Mouse (Mus musculus) activated CD4-positive, CD25-positive, alpha-beta regulatory T cell, adult 4 months (primary cell): Measurements from ENCODE around the gene Cngb1. TPM values are rescaled to one million over a fixed set of nuclear protein-coding genes. Genes with fewer than 3 reads are reported as not detected.
A peak's percentile ranks its signal among the peaks of the same experiment; 100 is the strongest.

Experiments used
- ATAC-seq: one replicate; pipeline ENCODE4 v1.8.0; 2017
- polyA plus RNA-seq, 2 experiments: library from polyadenylated mRNA; unstranded; fragments of 100-300 nt; shearing (Covaris generic); gene quantifications; one replicate each; pipeline ENCODE4 v1.2.1; 2017

Cngb1 gene
- polyA plus RNA-seq, 2 experiments from 2014 or later = 0.22 TPM; not detected in 1

DNA sequence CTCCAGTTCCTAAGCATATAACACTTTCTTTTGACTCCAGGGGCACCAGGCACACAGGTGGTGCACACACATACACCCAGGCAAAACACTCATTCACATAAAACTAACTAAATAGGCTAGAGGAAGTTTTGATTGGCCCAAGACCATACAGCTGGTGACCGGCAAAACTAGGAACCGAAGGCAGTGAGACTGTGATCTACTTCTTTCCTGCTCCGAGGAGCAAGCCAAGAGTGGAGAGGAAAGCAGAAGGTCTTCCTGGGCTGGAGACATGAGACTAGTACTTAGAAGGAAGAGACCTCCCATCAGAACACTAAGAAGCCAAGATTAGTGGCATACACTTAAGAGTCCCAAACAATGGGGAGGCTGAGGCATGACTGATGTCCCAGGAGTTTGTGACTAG lies 16.8 kb upstream of the Cngb1 start:
- ATAC-seq = no peak

DNA sequence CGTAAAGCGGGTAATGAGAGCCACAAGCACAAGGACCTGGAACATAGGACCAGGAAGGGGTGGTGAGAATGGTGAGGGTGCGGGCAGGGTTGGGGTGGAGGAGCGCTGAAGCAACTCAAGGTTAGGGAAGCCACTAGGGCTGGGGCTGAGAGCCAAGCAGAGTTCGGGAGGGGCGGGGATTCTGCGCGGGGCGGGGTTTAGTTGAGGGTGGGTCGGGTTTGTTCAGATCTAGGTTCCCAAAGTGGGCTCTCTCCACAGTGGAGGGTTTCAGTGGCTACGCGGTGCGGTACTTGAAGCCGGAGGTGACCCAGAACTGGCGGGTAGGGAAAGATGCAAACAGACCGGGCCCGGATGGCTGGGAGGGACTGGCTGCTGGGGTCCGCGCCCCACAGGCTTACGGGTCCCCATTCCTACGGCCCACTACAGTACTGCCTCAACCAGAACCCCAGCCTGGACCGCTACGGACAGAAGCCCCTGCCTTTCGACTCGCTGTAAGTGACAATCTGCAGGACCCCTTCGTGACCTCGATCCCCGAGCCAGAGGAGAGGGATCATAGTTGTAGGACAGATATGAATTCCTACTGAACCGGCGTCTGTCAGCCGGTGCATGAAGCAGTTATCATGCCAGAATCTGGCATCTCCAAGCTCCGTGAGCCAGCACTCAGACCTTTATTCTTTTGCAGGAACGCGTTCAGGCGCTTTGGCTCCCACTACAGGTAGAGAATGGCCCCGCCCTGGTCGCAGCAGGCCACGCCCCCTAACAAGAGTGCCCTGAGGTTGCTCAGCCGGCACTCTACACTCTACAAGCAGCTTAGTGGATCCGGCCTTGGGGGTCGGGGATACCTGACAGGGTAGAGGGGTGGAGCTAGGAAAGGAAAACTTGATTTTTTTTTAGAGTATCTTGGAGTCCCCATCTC lies 14.1 kb upstream of the Cngb1 start:
- ATAC-seq = peak; percentile 97

DNA sequence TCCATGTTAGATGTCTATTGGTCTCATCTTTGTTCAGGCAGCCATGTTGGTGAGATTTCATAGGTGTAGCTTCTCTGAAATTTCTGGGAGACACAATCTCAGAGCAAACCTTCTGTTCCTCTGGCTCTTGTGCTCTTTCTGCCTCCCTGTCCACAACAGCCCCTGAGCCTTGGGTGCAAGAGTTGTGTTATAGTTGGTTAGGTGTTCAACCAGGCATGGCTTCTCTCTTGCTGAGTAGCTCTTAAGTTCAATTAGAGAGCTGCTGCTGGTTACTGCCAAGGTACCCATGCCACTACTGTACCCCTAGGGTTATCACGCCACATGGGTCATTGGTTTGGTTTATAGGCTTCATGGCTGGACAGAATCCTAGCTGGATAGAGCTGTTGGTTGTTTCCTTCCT lies 9.0 kb upstream of the Cngb1 start:
- no peak for ATAC-seq

DNA sequence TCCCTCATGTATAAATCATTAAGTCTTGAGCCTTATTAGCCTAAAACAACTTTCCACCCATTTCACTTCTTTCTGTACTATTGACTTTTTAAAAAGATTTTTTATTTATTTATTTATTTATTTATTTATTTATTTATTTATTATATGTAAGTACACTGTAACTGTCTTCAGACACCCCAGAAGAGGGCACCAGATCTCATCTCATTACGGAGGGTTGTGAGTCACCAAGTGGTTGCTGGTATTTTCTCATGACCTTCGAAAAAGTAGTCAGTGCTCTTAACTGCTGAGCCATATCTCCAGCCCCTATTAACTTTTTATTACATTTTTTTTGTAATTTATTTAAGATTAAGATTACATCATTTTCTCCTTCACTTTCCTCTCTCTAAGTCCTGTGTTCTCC lies 8.3 kb upstream of the Cngb1 start:
- ATAC-seq = no peak

DNA sequence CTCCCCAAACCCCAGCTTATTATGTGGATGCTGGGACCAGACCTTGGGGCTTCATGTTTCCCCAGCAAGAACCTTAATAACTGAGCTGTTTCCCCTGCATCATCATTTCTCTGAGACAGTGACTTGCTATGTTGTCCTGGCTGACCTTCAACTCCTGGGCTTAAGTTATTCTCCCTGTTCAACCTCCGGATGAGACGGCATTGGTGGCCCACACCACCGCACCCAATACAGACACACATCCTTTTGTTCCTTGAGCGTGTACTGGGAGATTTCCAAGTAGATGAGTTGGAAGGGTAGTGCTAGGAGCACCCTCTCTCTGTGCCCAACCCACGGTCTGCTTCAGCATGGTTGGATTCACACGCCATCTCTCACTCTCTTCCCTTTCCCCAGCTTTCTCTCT lies 7.5 kb upstream of the Cngb1 start:
- no peak for ATAC-seq

DNA sequence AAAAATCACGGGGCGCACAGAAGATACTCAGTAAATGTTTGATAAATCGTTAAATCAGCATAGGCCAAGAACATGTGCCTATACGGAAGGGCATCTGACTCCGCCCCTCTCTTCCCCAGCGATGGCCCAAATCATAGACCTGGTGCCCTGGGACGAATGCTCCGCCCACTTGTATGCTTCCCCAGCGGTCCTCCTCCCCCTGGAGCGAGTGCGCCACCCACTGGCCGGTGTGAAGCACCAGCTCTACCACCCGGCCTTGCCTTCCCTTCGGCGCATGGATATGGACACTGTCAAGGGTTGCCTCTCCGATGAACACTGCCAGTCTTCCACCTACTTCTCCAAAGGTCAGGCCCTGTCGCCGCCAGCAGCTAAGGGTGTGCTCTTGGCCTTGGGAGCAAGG lies 6.5 kb upstream of the Cngb1 start:
- ATAC-seq = no peak

DNA sequence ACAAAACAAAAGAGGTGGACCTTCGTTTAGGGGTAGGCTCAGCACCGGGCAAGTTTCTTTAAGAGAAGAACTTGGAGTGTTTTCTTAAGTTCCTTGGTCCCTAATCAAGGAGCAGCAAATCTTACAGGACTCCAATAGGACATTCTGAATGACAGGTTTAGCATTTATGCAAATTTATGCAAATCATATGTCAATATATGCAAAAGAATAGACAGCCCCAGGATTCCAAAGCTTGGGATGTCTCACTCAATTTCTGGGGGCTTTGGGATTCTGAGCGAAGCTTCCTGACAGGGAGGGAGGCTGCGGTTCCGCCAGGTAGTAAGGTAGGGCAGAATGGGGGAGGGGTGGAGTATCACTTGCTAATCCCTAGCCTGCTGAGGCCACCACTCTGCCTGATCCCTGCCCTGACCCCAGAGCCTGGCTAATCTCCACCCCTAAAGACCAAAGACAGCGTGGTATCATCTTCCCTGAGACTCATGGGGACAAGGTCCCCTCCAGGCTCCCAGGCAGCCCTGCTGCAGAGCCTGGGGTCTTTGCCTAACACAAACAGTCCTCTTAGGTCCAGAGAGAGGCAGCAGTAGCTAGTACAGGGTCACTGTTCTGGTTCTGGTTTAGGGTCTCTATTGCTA lies 4.1 kb upstream of the Cngb1 start, which contains the start of gene Tepp:
Gene Tepp, plus strand, starts transcription at position 225 of the 629 bp plus-strand sequence.
- no peak for ATAC-seq

DNA sequence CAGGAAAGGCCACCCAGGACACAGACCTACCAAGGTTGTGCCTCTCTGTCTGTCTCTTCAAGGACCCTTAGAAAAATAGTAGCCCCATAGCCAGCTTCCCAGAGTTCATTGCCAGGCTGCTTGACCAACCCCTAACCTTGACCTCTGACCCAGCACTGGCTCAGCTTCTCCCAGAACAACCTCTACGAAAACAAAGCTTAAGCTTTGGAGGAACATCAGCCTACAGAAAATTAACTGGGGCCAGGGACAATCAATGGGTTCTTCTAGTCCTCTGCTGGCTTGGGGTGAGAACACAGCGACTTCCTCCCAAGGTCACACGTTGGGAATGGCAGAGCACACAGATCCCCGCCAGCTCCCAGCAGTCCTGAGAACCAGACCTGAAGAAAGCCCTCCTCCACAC lies 859 bp downstream of the Cngb1 start:
- ATAC-seq = no peak

DNA sequence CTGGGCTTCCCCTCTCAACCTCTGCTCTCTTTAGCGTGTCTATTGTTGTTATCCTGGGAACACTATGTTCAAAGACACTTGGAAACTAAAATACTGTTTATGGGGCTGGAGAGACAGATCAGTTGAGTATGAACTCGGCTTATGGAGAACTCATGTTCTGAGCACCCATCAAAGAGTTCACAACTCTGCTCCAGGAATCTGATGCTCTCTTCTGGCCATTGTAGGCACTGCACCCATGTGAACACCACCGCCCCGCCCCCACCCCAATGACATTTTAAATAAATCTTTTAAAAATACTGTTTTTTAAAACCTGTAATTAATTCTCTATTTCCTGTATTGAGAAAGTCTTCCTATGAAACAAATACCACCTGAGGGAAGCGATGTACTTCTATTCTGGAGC lies 4.0 kb downstream of the Cngb1 start:
- peak; percentile 81 for ATAC-seq

DNA sequence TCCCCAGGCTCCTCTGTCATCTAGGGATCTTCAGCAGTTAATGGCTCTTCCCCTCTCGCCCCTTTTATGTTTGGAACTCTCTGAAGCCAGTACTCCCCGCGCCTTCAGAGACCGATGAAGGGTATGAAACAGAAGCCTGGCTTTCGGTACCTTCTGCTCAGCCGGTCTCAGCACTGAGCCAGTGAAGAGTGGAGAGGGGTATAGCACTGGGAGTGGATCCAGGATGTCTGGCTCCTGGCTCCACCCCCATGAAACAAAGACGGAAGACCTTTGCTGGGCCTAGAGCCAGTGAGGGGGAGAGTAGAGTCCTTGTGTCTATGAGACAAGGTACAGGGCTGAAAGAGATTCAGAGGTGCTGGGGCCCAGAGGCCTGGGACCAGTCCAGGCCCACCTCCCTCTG lies 12.5 kb downstream of the Cngb1 start:
- no peak for ATAC-seq

DNA sequence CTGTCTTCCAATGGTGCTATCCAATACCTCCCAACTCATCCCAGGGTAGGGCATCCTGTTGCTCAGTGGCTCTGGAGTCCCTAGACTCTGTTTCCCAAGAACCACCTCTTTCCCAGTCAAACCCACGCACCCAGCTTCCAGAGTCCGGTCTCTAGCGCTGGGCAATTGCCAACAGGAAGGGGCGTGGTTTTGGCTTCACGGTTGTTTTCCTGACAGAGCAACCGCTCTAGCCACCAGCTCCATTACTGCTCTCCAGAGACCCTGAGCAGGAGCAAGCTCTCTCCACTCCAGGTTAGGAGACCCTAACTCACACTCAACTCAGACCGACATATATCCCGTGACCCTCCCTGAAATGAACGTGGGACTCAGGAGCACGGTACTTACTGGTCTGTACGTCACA lies 13.2 kb downstream of the Cngb1 start:
- no peak for ATAC-seq

DNA sequence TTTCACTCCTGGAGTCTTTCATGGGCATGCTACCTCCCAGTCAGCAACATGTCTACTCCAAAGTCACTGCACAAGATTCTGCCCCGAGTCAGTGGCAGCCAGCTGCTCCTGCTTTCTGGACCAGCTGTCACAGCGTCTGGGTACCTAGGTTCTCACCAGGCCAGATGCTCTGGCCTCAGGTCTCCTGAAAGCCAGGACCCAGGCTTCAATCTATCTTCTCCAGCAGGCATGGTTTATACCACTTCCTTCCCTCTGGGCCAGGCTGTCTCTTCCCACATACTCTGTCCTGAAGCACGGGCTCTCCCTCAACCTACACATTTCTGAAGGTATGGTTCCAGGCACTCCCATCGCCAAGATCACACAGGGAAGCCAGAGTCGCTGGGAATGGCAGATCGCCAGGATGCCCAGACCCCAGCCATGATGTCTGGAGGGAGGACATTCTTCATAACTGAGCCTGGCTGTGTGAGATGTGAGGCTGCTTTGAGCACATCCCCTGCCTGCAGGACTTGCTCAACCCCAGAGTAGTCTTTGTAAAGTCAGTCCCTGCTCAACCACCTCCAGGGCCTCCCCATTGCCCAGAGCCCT lies 17.2 kb downstream of the Cngb1 start:
- ATAC-seq = no peak

DNA sequence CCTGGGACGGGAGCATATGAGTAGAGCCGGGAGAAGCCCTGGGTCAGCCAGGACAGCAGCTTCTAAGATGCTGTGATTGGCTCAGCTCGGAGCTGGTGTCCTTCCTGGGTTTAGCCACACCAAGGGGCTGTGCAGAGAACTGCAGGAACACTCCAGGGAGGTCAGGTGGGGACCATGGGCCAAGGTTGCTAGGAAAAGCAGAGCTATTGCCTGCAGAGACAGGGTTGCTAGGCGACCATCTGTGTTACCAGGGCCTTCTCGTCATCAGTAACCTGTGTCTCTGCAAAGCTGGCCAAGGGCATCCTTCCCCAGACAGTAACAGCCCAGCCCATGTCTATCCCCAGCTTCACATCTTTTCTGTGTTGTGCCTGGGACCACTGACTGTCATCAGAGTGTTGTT lies 24.9 kb downstream of the Cngb1 start:
- no peak for ATAC-seq

DNA sequence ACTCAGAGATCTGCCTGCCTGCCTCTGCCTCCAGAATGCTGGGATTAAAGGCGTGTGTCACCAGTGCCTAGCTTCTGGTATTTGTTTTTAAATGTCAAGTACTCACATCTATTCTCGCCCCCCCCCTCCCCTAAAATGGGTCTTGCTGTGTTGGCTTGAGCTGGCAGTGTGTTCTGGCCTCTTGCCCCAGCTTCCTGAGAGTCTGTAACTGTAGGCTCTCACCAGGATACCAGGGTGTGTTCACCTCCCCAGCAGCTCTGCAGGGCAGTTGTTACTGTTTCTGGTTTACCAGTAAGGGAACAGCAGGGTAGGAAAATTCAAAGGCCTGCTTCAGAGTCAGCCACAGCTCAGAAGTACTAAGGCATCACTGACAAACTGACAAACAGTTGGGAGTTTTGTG lies 33.5 kb downstream of the Cngb1 start:
- ATAC-seq = no peak

DNA sequence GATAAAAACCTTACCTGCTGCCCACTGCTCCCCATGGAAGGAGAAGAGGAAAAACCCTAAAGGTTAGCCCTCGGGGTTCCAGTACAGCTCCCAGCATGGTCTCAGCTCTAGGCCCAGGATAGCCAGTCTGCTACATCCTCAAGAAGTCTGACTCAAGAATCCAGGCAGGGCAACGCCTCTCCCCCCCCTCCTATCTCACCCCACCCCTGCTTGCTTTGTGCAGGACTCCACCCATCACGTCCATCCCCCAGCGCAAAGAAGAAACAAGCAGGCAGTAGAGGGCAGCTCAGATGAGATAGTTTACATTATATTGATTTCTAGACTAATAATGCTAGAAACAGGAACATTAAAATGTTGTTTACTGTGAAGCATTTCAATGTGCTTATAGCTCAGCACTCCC lies 34.5 kb downstream of the Cngb1 start:
- ATAC-seq = no peak

DNA sequence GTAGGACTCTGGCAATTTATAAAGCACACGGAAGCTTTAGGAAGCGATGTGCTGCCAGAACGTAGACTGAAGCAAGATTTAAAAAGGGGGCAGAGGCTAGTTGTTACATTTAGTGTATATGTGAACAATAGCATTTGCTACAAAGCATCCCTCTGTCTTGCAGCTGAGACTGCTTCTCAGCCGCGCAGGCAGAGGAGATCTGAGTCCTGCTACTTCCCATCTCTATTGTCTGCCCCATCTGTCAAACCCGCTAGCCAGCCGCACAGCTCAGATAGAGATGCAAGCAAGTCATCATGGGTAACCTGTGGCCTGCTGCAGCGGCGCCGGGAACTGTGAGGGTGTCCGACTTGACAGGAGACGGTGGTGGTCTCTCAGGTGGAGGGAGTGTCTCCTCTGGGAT lies 35.9 kb downstream of the Cngb1 start:
- no peak for ATAC-seq

DNA sequence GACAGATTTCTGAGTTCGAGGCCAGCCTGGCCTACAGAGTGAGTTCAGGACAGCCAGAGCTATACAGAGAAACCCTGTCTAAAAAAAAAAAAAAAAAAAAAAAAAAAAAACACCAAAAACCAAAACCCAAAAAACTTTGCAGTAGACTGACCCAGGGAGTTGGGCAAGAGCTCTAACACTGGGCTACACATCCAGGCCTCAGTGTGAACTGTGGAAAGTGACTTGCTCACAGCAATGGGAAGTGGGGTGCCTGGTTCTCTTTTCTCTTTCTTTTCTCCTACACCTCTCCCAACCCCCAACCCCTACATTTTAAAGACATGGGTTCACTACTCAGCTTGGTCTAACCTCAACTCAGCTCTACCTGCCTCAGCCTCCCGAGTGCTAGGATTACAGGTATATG lies 44.2 kb downstream of the Cngb1 start:
- no peak for ATAC-seq

DNA sequence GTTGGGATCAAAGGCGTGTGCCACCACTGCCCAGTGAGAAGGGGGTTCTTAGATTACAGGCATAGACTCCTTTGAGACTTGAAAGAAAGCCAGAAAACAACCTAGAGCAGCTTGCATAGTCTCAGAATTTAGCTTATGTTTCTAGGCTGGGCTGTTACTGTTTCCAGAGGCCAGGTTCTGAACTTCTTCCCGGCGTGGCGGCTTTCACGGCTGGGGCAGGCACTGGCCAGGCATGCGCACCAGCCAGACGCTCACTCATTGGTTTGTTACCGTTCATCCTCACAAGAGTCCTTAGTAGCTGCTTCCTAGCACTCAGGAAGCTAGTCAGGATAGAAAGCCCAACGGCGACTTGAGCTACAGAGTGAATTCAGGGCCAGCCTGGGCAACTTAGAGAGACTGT lies 50.8 kb downstream of the Cngb1 start:
- ATAC-seq = no peak

DNA sequence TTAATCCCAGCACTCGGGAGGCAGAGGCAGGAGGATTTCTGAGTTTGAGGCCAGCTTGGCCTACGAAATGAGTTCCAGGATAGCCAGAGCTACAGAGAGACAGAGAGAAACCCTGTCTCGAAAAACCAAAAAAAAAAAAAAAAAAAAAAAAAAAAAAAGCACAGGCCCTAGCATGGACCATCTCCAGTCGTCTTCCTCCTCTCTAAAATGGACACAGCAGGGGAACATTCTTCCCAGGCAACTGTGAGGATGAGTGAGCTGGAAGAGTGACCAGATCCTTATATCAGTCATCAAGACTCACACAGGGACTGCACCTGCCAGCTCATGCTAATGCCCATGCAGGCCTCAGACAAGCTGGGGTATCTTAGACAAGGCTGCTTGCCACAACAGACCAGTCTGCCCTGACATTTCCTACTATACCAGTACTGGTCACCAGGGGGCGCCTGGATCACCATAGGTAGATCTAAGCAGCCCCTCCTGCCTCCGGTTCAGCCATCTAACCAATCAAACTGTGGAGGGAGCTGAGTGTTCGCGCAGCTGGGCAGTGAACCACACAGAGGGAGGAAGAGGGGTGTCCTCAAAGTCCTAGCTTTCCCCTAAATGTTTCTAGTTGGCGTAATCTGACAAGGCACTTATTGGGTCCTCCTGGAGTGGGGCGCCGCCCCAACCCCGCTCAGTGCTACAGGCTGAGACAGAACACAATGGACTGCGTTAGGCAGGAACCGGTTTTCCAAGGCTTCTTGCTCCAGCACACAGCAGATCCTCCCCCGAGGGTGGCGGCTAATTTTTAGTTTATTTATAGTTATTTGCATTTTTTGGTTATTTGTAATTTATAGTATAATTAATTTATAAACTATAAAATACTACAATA lies 51.6 kb downstream of the Cngb1 start:
- ATAC-seq = peak; percentile 97

DNA sequence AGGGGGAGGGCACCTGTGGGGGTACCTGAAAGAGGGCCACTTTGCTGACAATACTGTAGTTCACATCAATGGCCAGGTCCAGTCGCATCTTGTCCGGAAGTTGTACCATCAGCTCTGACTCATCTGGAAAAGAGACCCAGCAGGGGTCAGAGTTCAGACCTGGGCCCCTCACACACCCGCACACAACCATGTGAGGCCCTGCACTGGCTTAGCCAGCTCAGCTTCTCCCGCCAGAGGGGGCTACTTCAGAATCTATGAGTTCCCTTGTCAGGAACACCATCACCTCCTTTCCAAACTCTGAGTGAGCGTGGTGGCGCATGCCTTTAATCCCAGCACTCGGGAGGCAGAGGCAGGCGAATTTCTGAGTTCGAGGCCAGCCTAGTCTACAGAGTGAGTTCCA lies 54.3 kb downstream of the Cngb1 start:
- no peak for ATAC-seq

DNA sequence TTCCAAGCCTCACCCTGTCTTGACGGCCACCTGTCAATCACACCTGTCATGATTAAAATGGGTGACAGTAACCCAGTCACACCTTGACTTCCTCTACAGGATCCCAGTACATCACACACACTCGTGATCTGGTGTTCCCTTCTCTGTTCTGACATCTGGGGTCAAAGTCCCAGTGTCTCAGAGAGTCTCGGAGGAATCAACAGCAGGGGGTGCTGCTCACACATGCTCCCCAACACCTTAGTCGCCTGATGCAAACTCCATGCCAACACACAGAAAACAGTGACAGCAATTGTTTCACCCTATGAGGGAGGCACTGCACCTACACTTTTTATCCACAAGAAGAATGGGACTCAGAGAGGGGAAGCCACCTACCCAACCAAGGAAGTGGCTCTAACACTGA lies 56.5 kb downstream of the Cngb1 start:
- ATAC-seq = no peak

DNA sequence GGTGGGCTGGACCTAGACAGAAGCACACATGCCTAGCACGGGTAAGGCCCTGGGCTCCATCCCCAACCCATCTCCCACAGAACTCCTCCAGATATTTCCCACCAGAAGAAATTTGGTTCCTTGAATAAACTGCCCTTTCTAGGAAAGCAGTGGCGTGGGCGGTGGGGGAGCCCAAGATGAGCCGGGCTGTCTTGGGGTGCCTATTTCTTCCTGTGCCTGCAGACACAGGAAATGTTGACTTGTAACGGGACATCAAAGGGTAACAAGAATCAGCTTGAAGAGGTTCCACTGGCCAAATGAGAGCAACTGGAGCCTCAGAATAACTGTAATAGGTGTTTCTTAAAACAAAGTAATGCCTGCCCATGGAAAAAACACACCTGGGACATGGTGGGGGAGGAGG lies 59.1 kb downstream of the Cngb1 start:
- peak; percentile 67 for ATAC-seq

DNA sequence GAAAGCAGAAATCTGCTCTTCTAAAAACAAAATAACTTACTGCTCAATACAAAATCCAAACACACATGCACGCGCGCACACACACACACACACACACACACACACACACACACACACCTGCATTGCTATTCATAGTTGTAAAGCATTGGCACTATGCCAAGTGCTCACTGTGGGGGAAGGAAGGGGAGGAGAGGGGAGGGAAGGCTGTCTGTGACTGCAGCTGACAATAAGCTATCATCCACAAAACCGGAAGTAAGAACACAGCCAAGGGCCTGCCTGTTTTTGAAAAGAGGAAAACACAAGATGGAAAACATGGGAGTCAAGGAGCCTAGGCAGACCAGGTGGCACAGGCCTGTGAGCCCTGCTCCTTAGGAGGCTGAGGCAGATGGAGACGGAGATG lies 61.2 kb downstream of the Cngb1 start:
- peak; percentile 83 for ATAC-seq
